Mouse (Mus musculus): ENCODE measurements around the gene Unc93b1. TPM values are rescaled to one million over a fixed set of nuclear protein-coding genes. Genes with fewer than 3 reads are reported as not detected.

The Unc93b1 gene
- total RNA-seq, 2 experiments from 2014 or later = 15.1 to 15.4 TPM

GRCm38 (mm10) chr19:3986334-3986733, 51.3 kb downstream of the Unc93b1 start, which contains the start of gene Acy3:
Acy3 (plus strand) TSS chr19:3986570.
- peak; percentile 92 for DNase-seq

- DNase-seq = no peak
Measured at GRCm38 (mm10) chr19:3988066-3988465, 53.1 kb downstream of the Unc93b1 start.

GRCm38 (mm10) chr19:3988750-3989149, 53.8 kb downstream of the Unc93b1 start:
- DNase-seq = no peak

- DNase-seq = no peak
Measured at GRCm38 (mm10) chr19:3990804-3991203, 55.8 kb downstream of the Unc93b1 start.

- no peak for DNase-seq
Measured at GRCm38 (mm10) chr19:3991562-3991961, 56.6 kb downstream of the Unc93b1 start.

DNA sequence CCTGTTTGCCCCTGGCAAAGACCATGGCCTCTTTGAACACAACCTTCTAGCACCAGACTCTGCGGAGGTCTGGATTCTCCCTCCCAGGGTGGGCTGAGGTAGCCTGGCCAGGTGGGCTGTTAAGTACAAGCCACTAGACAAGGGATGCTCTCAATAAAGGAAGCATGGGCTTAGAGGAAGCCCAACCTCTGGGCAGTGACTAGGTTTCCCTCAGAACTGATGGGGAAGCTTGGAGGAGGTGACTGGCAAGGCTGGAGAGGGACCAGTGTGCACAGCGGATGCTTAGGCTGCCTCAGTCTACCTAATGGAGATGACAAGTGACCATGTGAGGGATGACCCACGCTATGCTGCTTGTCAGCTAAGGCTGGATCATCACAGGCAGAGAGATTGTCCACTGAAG, 57.0 kb downstream of the Unc93b1 start:
- DNase-seq = no peak

GRCm38 (mm10) chr19:3992416-3992815, 57.4 kb downstream of the Unc93b1 start, which contains the start of gene Tbx10:
Tbx10 (plus strand) TSS chr19:3992752.
- DNase-seq = no peak

DNA sequence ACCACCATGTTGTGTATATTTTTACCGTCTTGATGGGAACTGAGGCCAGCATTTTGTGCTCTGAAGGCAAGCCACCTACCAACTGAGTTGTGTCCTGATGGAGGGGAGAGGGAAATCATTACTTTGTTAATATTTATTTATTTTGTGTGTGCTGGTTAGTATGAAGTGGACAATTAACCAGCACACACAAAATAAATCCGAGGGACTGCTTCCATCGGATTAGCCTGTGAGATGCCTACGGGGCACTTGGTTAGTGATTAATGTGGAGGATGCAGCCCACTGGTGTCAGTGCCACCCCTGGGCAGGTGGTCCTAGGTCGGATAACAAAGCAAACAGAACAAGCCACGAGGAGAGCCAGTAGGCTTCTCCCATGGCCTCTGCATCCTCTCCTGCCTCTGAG, 59.9 kb downstream of the Unc93b1 start:
- DNase-seq = no peak

DNA sequence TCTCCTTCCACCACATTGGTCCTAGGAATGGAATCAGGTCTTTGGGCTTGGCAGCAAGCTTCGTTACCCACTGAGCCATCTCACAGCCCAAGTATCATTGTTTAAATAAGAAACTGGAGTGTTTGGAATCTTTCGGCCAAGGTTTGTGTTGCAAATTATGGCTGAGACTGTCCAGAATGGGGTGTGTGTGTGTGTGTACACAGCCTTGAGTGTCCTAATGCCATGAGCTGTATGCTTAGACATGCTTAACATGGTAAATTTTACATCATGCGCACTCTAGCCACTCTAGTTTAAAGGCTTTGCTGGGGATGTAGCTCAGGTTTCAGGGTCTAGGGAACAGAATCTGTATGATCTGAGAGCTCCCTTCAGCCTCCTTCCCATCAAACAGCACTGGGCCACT, 60.5 kb downstream of the Unc93b1 start:
- no peak for DNase-seq

GRCm38 (mm10) chr19:3996106-3996505, 61.1 kb downstream of the Unc93b1 start:
- DNase-seq = no peak

- no peak for DNase-seq
Measured at GRCm38 (mm10) chr19:3996747-3997146, 61.8 kb downstream of the Unc93b1 start.

- DNase-seq = no peak
Measured at GRCm38 (mm10) chr19:3997231-3997630, 62.2 kb downstream of the Unc93b1 start.

DNA sequence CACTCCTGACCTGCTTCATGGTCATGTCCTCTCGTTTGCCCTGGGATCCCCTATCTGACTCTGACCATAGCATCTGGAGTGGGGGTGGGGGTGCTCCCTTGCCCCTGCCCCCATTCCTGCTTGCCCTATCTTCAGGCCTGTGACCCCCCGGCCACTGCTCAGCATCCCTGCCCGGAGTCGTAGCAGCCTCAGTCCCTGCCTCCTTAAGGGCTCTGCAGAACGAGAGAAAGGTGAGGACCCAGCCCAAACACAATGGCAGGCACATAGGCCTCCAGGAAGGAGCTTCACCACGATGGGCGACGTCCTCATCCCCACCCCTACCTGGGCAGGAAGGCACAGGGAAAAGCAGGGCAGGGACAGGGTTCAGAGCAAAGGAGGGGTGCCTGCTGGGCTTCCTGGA, 63.3 kb downstream of the Unc93b1 start:
- no peak for DNase-seq

Other genes with a start within 250 kb of the Unc93b1 start
- gene Lrp5, start 248.6 kb upstream of the Unc93b1 start, total RNA-seq (2021) = 10 to 100 TPM; 43.1 to 46.0 TPM
- 10 to 100 TPM; 17.5 to 18.3 TPM for gene 1810055G02Rik, start 226.9 kb upstream of the Unc93b1 start, total RNA-seq (2021)
- 10 to 100 TPM; 36.7 to 37.7 TPM for gene Kmt5b, start 167.8 kb upstream of the Unc93b1 start, total RNA-seq (2021)
- 10 to 100 TPM; 16.8 to 16.9 TPM for gene Chka, start 83.4 kb upstream of the Unc93b1 start, total RNA-seq (2021)
- 10 to 100 TPM; 19.2 to 22.9 TPM for gene Tcirg1, start 28.1 kb upstream of the Unc93b1 start, total RNA-seq (2021)
- gene Ndufs8, start 22.4 kb upstream of the Unc93b1 start, total RNA-seq (2021) = 100 to 1,000 TPM; 290 to 307 TPM
- 1 to 10 TPM; 1.6 to 1.9 TPM for gene Aldh3b1, start 5.4 kb upstream of the Unc93b1 start, total RNA-seq (2021)
- gene Aldh3b3, start 23.5 kb downstream of the Unc93b1 start, total RNA-seq (2021) = under 1 TPM; 0.17 to 0.18 TPM
- under 1 TPM; 0.12 to 0.32 TPM for gene Aldh3b2, start 37.1 kb downstream of the Unc93b1 start, total RNA-seq (2021)
- gene Acy3, start 51.4 kb downstream of the Unc93b1 start, total RNA-seq (2021) = 10 to 100 TPM; 10.6 to 12.0 TPM
- not detected for gene Tbx10, start 57.6 kb downstream of the Unc93b1 start, total RNA-seq (2021)
- gene Nudt8, start 65.4 kb downstream of the Unc93b1 start, total RNA-seq (2021) = 10 to 100 TPM; 56.6 to 63.2 TPM
- 1 to 10 TPM; 1.4 to 2.4 TPM for gene Gm49405, start 65.4 kb downstream of the Unc93b1 start, total RNA-seq (2021)
- gene Doc2g, start 68.1 kb downstream of the Unc93b1 start, total RNA-seq (2021) = 100 to 1,000 TPM; 106 to 120 TPM
- gene Ndufv1, start 77.6 kb downstream of the Unc93b1 start, total RNA-seq (2021) = 100 to 1,000 TPM; 774 to 835 TPM
- gene Gstp1, start 102.8 kb downstream of the Unc93b1 start, total RNA-seq (2021) = 100 to 1,000 TPM; 219 to 261 TPM
- gene Gstp2, start 110.8 kb downstream of the Unc93b1 start, total RNA-seq (2021) = 10 to 100 TPM; 69.7 to 73.5 TPM
- gene Gstp3, start 124.4 kb downstream of the Unc93b1 start, total RNA-seq (2021) = not detected
- not detected for gene Cabp2, start 146.4 kb downstream of the Unc93b1 start, total RNA-seq (2021)
- gene Cdk2ap2, start 162.0 kb downstream of the Unc93b1 start, total RNA-seq (2021) = 10 to 100 TPM; 22.4 to 23.6 TPM
- gene Pitpnm1, start 164.8 kb downstream of the Unc93b1 start, total RNA-seq (2021) = 10 to 100 TPM; 41.8 to 42.9 TPM
- gene Aip, start 190.7 kb downstream of the Unc93b1 start, total RNA-seq (2021) = 10 to 100 TPM; 54.6 to 55.7 TPM
- gene Gpr152, start 204.6 kb downstream of the Unc93b1 start, total RNA-seq (2021) = under 1 TPM in 1 of 2 experiments, not detected in 1; 0.07 TPM
- gene Cabp4, start 208.8 kb downstream of the Unc93b1 start, total RNA-seq (2021) = under 1 TPM in 1 of 2 experiments, not detected in 1; 0.18 TPM
- gene Coro1b, start 213.4 kb downstream of the Unc93b1 start, total RNA-seq (2021) = 10 to 100 TPM; 74.6 to 74.8 TPM
- 1 to 10 TPM; 2.0 to 2.2 TPM for gene Ptprcap, start 218.4 kb downstream of the Unc93b1 start, total RNA-seq (2021)
- gene Rps6kb2, start 228.2 kb downstream of the Unc93b1 start, total RNA-seq (2021) = 10 to 100 TPM; 26.0 to 26.3 TPM
- 10 to 100 TPM; 46.7 to 49.0 TPM for gene Carns1, start 240.3 kb downstream of the Unc93b1 start, total RNA-seq (2021)